Mouse (Mus musculus): Measurements from ENCODE around the gene Sh3bgrl. TPM values are rescaled to one million over a fixed set of nuclear protein-coding genes. Genes with fewer than 3 reads are reported as not detected.

Sh3bgrl gene
- polyA plus RNA-seq, 1 experiment from 2014 or later = 131 TPM

DNA sequence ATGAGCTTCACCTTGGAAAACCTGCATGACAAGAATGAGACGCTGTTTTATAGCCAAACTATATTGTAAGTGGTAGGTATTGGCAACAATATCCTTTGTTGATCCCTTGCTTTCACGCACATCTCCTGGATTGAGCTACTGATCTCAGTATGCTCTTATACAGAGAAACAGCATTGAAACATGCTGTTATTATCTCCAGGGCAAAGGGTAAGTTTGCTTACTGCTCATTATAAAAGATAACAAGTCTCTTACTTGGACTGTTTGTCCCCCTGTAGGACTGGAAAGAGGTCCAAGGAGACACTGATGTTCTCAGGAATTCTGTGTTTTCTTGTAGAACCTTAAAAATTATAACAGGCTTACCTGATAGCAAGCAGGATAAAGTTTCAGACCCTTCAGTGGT is 41.7 kb downstream of the Sh3bgrl start:
- no peak overlapping the region for H3K9ac ChIP-seq

DNA sequence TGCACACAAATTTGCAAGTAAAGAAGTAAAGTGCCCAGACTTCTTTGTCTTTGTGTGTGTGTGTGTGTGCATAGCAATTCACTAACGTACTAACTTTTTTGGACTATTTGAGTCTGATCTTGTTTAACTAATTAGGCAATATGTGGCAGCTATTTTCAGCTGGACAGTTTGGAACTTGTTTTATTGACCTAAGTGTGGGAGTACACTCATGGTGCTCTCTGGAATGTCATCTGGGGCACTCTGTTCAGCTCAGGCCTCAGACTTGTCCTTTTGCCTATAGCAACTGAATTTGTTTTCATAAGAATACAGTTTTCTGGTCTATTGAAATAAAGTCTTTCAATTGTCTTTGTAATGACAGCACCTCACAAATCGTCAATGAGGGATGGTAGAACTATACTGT is 42.1 kb downstream of the Sh3bgrl start:
- Histone ChIP-seq H3K4me1 (no peaks in the 10 kb centered on the region), H3K27ac (no peak overlapping the region), H3K4me3 (replicated peaks) (no peak overlapping the region), H3K9ac (no peak overlapping the region), H3K9me3 (replicated peaks) (no peaks in the 10 kb centered on the region), H3K4me2 (no peak overlapping the region), H3K27me3 (no peaks in the 10 kb centered on the region), H3K36me3 (no peaks in the 10 kb centered on the region)
- ATAC-seq (replicated peaks; ENCODE audit: low FRiP score) = no peak
- WGBS = 49% methylated on average over 2 of the region's 2 CpGs

More for the DNA sequence above, 41.7 kb downstream of the Sh3bgrl start:
- Histone ChIP-seq H3K4me2 (no peak overlapping the region), H3K27ac (no peak overlapping the region), H3K4me1 (no peaks in the 10 kb centered on the region), H3K27me3 (no peaks in the 10 kb centered on the region), H3K4me3 (replicated peaks) (no peak overlapping the region), H3K36me3 (no peaks in the 10 kb centered on the region), H3K9me3 (replicated peaks) (no peaks in the 10 kb centered on the region)
- 72% methylated on average over 2 of the region's 2 CpGs for WGBS
- ATAC-seq (replicated peaks; ENCODE audit: low FRiP score) = no peak

DNA sequence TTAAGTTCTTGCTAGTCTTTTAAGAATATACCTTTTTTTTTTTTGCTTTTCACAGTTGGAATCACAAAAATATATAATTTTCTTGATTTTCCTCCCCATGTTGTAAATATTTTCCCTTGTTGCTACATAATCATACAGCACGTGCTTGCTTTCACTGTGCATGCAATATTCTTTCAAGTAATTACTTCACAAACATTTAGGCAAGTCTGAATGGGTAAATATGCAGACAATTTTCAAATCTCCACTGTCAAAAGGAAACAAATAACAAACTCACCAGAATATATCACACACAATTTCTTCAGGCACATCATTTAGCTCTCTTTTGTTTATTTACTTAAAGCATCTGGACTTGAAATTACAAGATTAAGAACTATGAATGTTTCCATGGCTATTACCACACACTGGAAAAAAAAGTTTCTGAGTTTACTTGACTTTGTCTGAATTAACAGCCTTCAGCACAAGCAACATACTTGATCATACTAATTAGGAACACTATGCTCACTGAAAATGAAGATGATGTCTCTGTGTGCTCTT is 46.2 kb downstream of the Sh3bgrl start:
- Histone ChIP-seq H3K4me1 (no peaks in the 10 kb centered on the region), H3K27me3 (no peaks in the 10 kb centered on the region), H3K4me2 (no peak overlapping the region), H3K4me3 (replicated peaks) (no peak overlapping the region), H3K9me3 (replicated peaks) (no peaks in the 10 kb centered on the region), H3K9ac (no peak overlapping the region), H3K27ac (0 out of 2 replicates have a peak overlapping the region, but pooled peaks have one; percentile 37), H3K36me3 (no peaks in the 10 kb centered on the region)
- WGBS = 75% methylated on average over 1 of the region's 1 CpGs
- no peak for ATAC-seq (replicated peaks; ENCODE audit: low FRiP score)

DNA sequence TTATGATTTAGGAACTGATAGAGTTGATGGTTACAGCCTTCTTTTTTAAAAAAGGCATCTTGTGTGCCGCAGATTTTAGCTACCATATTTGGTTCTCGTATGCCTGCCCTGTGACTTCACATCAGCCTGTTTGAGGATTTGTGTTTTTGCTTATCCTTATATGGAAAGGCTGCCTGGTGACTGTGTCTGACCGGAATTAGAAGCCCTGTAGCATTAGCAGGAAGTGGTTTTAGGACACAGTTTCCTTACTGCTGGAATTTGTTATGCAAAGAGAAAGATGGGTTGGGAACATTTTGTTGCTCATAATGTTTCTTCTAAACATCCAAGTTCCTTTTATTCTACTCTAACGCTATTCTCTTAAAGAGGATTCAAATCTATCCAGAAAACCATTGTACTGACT is 47.1 kb downstream of the Sh3bgrl start:
- ATAC-seq (replicated peaks; ENCODE audit: low FRiP score) = no peak
- Histone ChIP-seq H3K27ac (0 out of 2 replicates have a peak overlapping the region, but pooled peaks have one; percentile 37), H3K27me3 (no peaks in the 10 kb centered on the region), H3K9ac (no peak overlapping the region), H3K36me3 (no peaks in the 10 kb centered on the region), H3K4me3 (replicated peaks) (no peak overlapping the region), H3K9me3 (replicated peaks) (no peaks in the 10 kb centered on the region), H3K4me2 (no peak overlapping the region), H3K4me1 (no peaks in the 10 kb centered on the region)
- 63% methylated on average over 4 of the region's 4 CpGs for WGBS

GRCm38 (mm10) chrX:109145779-109146178 is 50.6 kb downstream of the Sh3bgrl start:
- H3K27ac ChIP-seq = no peak overlapping the region
- ATAC-seq (replicated peaks; ENCODE audit: low FRiP score) = no peak
- H3K9ac ChIP-seq = no peak overlapping the region
- H3K27me3 ChIP-seq = no peaks in the 10 kb centered on the region
- H3K4me2 ChIP-seq = no peak overlapping the region
- 86% methylated on average over 6 of the region's 6 CpGs for WGBS
- no peaks in the 10 kb centered on the region for H3K4me1 ChIP-seq
- no peak overlapping the region for H3K4me3 ChIP-seq (replicated peaks)
- no peaks in the 10 kb centered on the region for H3K9me3 ChIP-seq (replicated peaks)
- no peaks in the 10 kb centered on the region for H3K36me3 ChIP-seq

GRCm38 (mm10) chrX:109147108-109147507 is 51.9 kb downstream of the Sh3bgrl start:
- no peak overlapping the region for H3K4me2 ChIP-seq
- 80% methylated on average over 3 of the region's 3 CpGs for WGBS
- no peak for ATAC-seq (replicated peaks; ENCODE audit: low FRiP score)

GRCm38 (mm10) chrX:109151228-109151627 is 56.1 kb downstream of the Sh3bgrl start:
- Histone ChIP-seq H3K4me3 (replicated peaks) (no peak overlapping the region), H3K4me2 (no peak overlapping the region), H3K4me1 (no peaks in the 10 kb centered on the region), H3K27ac (no peak overlapping the region), H3K9me3 (replicated peaks) (no peaks in the 10 kb centered on the region), H3K36me3 (no peaks in the 10 kb centered on the region), H3K27me3 (no peaks in the 10 kb centered on the region), H3K9ac (no peak overlapping the region)
- WGBS = 87% methylated on average over 2 of the region's 2 CpGs
- no peak for ATAC-seq (replicated peaks; ENCODE audit: low FRiP score)

More at GRCm38 (mm10) chrX:109147108-109147507, 51.9 kb downstream of the Sh3bgrl start:
- Histone ChIP-seq H3K27ac (no peak overlapping the region), H3K9me3 (replicated peaks) (no peaks in the 10 kb centered on the region), H3K4me3 (replicated peaks) (no peak overlapping the region), H3K27me3 (no peaks in the 10 kb centered on the region), H3K9ac (no peak overlapping the region), H3K4me1 (no peaks in the 10 kb centered on the region), H3K36me3 (no peaks in the 10 kb centered on the region)

DNA sequence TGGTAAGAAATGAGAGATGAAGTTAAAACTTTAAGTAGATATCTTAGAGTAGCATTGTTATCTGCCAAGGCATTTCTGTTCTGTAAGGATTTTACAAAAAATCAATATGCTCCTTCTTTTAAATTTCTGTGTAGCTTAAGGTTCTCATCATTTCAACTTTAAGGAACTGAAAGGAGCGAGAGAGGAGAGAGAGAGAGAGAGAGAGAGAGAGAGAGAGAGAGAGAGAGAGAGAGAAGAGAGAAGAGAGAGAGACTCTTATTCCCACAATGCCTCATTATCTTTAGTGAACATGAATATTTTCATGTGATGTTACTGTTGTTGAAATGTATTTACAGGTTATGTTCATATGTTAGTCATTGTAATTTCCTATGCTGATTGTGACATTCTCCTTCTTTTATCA is 65.2 kb downstream of the Sh3bgrl start:
- H3K9me3 ChIP-seq (replicated peaks) = no peaks in the 10 kb centered on the region
- ATAC-seq (replicated peaks; ENCODE audit: low FRiP score) = no peak
- H3K4me1 ChIP-seq = no peaks in the 10 kb centered on the region
- H3K4me3 ChIP-seq (replicated peaks) = no peak overlapping the region
- no peak overlapping the region for H3K9ac ChIP-seq
- WGBS = 94% methylated on average over 1 of the region's 1 CpGs
- no peaks in the 10 kb centered on the region for H3K27me3 ChIP-seq
- H3K27ac ChIP-seq = no peak overlapping the region
- H3K36me3 ChIP-seq = no peaks in the 10 kb centered on the region
- H3K4me2 ChIP-seq = no peak overlapping the region

GRCm38 (mm10) chrX:109160901-109161300 is 65.7 kb downstream of the Sh3bgrl start:
- 79% methylated on average over 4 of the region's 4 CpGs for WGBS

GRCm38 (mm10) chrX:109175038-109175437 is 79.9 kb downstream of the Sh3bgrl start:
- H3K4me2 ChIP-seq = no peak overlapping the region
- H3K4me3 ChIP-seq (replicated peaks) = no peak overlapping the region
- WGBS = 59% methylated on average over 2 of the region's 2 CpGs
- H3K27ac ChIP-seq = no peak overlapping the region
- ATAC-seq (replicated peaks; ENCODE audit: low FRiP score) = no peak
- no peaks in the 10 kb centered on the region for H3K27me3 ChIP-seq
- H3K9me3 ChIP-seq (replicated peaks) = no peaks in the 10 kb centered on the region
- no peak overlapping the region for H3K9ac ChIP-seq
- H3K4me1 ChIP-seq = no peaks in the 10 kb centered on the region
- H3K36me3 ChIP-seq = no peaks in the 10 kb centered on the region

More at GRCm38 (mm10) chrX:109160901-109161300, 65.7 kb downstream of the Sh3bgrl start:
- Histone ChIP-seq H3K4me3 (replicated peaks) (no peak overlapping the region), H3K4me2 (no peak overlapping the region), H3K9ac (no peak overlapping the region), H3K36me3 (no peaks in the 10 kb centered on the region), H3K27me3 (no peaks in the 10 kb centered on the region), H3K27ac (no peak overlapping the region), H3K4me1 (no peaks in the 10 kb centered on the region), H3K9me3 (replicated peaks) (no peaks in the 10 kb centered on the region)
- ATAC-seq (replicated peaks; ENCODE audit: low FRiP score) = no peak

DNA sequence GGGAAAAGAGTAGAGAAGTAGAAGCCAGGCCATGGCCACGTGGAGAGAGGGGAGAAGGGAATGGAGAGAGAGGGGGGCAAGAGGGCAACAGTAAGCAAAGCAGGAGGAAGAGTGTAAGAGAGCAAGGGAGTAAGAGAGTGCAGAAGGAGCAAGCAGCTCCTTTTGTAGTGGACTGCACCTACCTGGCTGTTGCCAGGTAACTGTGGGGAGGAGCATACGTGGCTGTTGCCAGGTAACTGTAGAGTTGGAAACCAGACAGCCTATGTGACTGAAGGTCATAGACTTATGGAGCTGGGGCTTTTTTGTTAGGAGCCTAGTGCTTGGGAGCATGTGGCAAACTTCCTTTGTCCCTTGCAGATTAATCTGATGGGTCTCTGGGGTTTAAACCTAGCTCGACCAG is 80.3 kb downstream of the Sh3bgrl start:
- Histone ChIP-seq H3K4me1 (no peaks in the 10 kb centered on the region), H3K9me3 (replicated peaks) (no peaks in the 10 kb centered on the region), H3K4me2 (no peak overlapping the region), H3K27ac (no peak overlapping the region), H3K4me3 (replicated peaks) (no peak overlapping the region), H3K27me3 (no peaks in the 10 kb centered on the region), H3K36me3 (no peaks in the 10 kb centered on the region), H3K9ac (no peak overlapping the region)
- WGBS = 42% methylated on average over 3 of the region's 3 CpGs
- ATAC-seq (replicated peaks; ENCODE audit: low FRiP score) = peak; percentile 43; the same call in 1 of the 2 replicates

- no peak overlapping the region for H3K9ac ChIP-seq
- no peaks in the 10 kb centered on the region for H3K36me3 ChIP-seq
- H3K4me2 ChIP-seq = no peak overlapping the region
- H3K4me3 ChIP-seq (replicated peaks) = no peak overlapping the region
- ATAC-seq (replicated peaks; ENCODE audit: low FRiP score) = no peak
- WGBS = 83% methylated on average over 4 of the region's 4 CpGs
- H3K27ac ChIP-seq = no peak overlapping the region
- no peaks in the 10 kb centered on the region for H3K9me3 ChIP-seq (replicated peaks)
- H3K4me1 ChIP-seq = no peaks in the 10 kb centered on the region
- no peaks in the 10 kb centered on the region for H3K27me3 ChIP-seq
These were observed 89.7 kb downstream of the Sh3bgrl start for GRCm38 (mm10) chrX:109184706-109185478.

Data from kidney, embryonic 15.5 days (tissue).